Mouse (Mus musculus) liver, embryonic 15.5 days (tissue): ENCODE results near the gene Homer1. TPM values are rescaled to one million over a fixed set of nuclear protein-coding genes. Genes with fewer than 3 reads are reported as not detected.

Experiments used
- ATAC-seq: fragments of 200-750 bp; cut with Nextera tagmentation; 2 replicates; pipeline ENCODE4 v1.8.0; 2017; ENCODE audit warnings: moderate number of reproducible peaks, mild to moderate bottlenecking, moderate library complexity; ENCODE audit not compliant: insufficient read depth
- H3K27ac ChIP-seq: fragments of 300-500 bp; sonication (generic); replicated peaks from 2 replicates; pipeline ENCODE4 v1.5.1; 2015; ENCODE audit warnings: mild to moderate bottlenecking, inconsistent platforms
- H3K27me3 ChIP-seq: fragments of 300-500 bp; sonication (generic); 2 replicates; pipeline ENCODE4 v1.6.1; 2015; ENCODE audit warnings: mild to moderate bottlenecking, inconsistent platforms
- H3K36me3 ChIP-seq: fragments of 300-500 bp; sonication (generic); replicated peaks from 2 replicates; pipeline ENCODE4 v1.6.1; 2015; ENCODE audit warnings: moderate library complexity, mild to moderate bottlenecking, inconsistent platforms
- H3K4me1 ChIP-seq: fragments of 300-500 bp; sonication (generic); replicated peaks from 2 replicates; pipeline ENCODE4 v1.6.1; 2015; ENCODE audit warnings: inconsistent platforms
- H3K4me2 ChIP-seq: fragments of 300-500 bp; sonication (generic); 2 replicates; pipeline ENCODE4 v1.6.1; 2015; ENCODE audit warnings: moderate library complexity, mild to moderate bottlenecking, inconsistent platforms
- H3K4me3 ChIP-seq: fragments of 300-500 bp; sonication (generic); replicated peaks from 2 replicates; pipeline ENCODE4 v1.5.1; 2015; ENCODE audit warnings: mild to moderate bottlenecking, inconsistent platforms
- H3K9ac ChIP-seq: fragments of 300-500 bp; sonication (generic); 2 replicates; pipeline ENCODE4 v1.6.1; 2015; ENCODE audit warnings: moderate library complexity, mild to moderate bottlenecking, inconsistent platforms
- H3K9me3 ChIP-seq: fragments of 300-500 bp; sonication (generic); replicated peaks from 2 replicates; pipeline ENCODE4 v1.6.1; 2016; ENCODE audit warnings: inconsistent platforms
- WGBS: fragments of 180-500 bp; shearing (Covaris S2); methylation state at CpG from one replicate; pipeline ENCODE4 v1.1.7; 2015; ENCODE audit warnings: mixed read lengths; ENCODE audit not compliant: insufficient replicate concordance; 5-methylcytosine and 5-hydroxymethylcytosine counted together
- polyA plus RNA-seq: library from polyadenylated mRNA; unstranded; fragments of >200 nt; fragmentation: Nextera tagmentation; extraction: Ambion mirVana; gene quantifications from 2 replicates; pipeline ENCODE4 v1.2.1, GENCODE M21; 2015

Gene Homer1
- polyA plus RNA-seq, 1 experiment from 2014 or later: 2.4 TPM

GRCm38 (mm10) chr13:93305636-93306035, 6.2 kb downstream of the Homer1 start:
- peak overlapping the region; percentile 96 for H3K4me3 ChIP-seq
- no peaks in the 10 kb centered on the region for H3K9me3 ChIP-seq
- no peaks in the 10 kb centered on the region for H3K36me3 ChIP-seq
- H3K27ac ChIP-seq: no peak overlapping the region
- H3K9ac ChIP-seq: no peak overlapping the region; the same call in 1 of the 2 replicates
- 43% methylated on average over 7 of the region's 7 CpGs for WGBS
- ATAC-seq: no peak
- peaks cover 51% of the 10 kb centered on the region for H3K4me1 ChIP-seq
- peak overlapping the region; percentile 99 for H3K4me2 ChIP-seq
- no peaks in the 10 kb centered on the region for H3K27me3 ChIP-seq

- WGBS: 65% methylated on average over 3 of the region's 3 CpGs
- Histone ChIP-seq H3K4me1 (peaks cover 46% of the 10 kb centered on the region), H3K27me3 (no peaks in the 10 kb centered on the region), H3K27ac (no peak overlapping the region), H3K4me2 (0 out of 2 replicates have a peak overlapping the region, but pooled peaks have one; percentile 18), H3K36me3 (no peaks in the 10 kb centered on the region), H3K4me3 (no peak overlapping the region), H3K9me3 (no peaks in the 10 kb centered on the region), H3K9ac (no peak overlapping the region)
- no peak for ATAC-seq
Observed at GRCm38 (mm10) chr13:93306545-93306944, 7.1 kb downstream of the Homer1 start.

- Histone ChIP-seq H3K4me1 (peaks cover 37% of the 10 kb centered on the region), H3K36me3 (no peaks in the 10 kb centered on the region), H3K27ac (no peak overlapping the region), H3K27me3 (no peaks in the 10 kb centered on the region), H3K9me3 (no peaks in the 10 kb centered on the region), H3K4me3 (no peak overlapping the region), H3K9ac (no peak overlapping the region), H3K4me2 (no peak overlapping the region)
- ATAC-seq: no peak
- WGBS: 84% methylated on average over 7 of the region's 7 CpGs
Observed at GRCm38 (mm10) chr13:93307700-93308099, 8.3 kb downstream of the Homer1 start.

- no peak overlapping the region; the same call in 1 of the 2 replicates for H3K4me2 ChIP-seq
- peaks cover 33% of the 10 kb centered on the region for H3K4me1 ChIP-seq
- H3K36me3 ChIP-seq: no peaks in the 10 kb centered on the region
- 5% methylated on average over 1 of the region's 1 CpGs for WGBS
- H3K27me3 ChIP-seq: no peaks in the 10 kb centered on the region
- no peak overlapping the region for H3K27ac ChIP-seq
- H3K9ac ChIP-seq: no peak overlapping the region
- no peak overlapping the region for H3K4me3 ChIP-seq
- no peaks in the 10 kb centered on the region for H3K9me3 ChIP-seq
- no peak for ATAC-seq
Observed at GRCm38 (mm10) chr13:93309295-93309694, 9.9 kb downstream of the Homer1 start.

GRCm38 (mm10) chr13:93312518-93312917, 13.1 kb downstream of the Homer1 start:
- H3K9ac ChIP-seq: no peak overlapping the region
- no peak overlapping the region for H3K4me3 ChIP-seq
- H3K9me3 ChIP-seq: no peaks in the 10 kb centered on the region
- H3K27ac ChIP-seq: no peak overlapping the region
- no peak overlapping the region for H3K4me2 ChIP-seq
- no peaks in the 10 kb centered on the region for H3K36me3 ChIP-seq
- no peaks in the 10 kb centered on the region for H3K27me3 ChIP-seq
- ATAC-seq: no peak
- peaks cover 13% of the 10 kb centered on the region for H3K4me1 ChIP-seq

- no peak for ATAC-seq
Observed at GRCm38 (mm10) chr13:93314322-93314721, 14.9 kb downstream of the Homer1 start.

GRCm38 (mm10) chr13:93320089-93320488, 20.7 kb downstream of the Homer1 start:
- Histone ChIP-seq H3K4me1 (no peaks in the 10 kb centered on the region), H3K27me3 (no peaks in the 10 kb centered on the region), H3K27ac (no peak overlapping the region), H3K9me3 (no peaks in the 10 kb centered on the region), H3K36me3 (no peaks in the 10 kb centered on the region), H3K4me3 (no peak overlapping the region), H3K4me2 (no peak overlapping the region), H3K9ac (no peak overlapping the region)
- WGBS: 70% methylated on average over 5 of the region's 5 CpGs
- no peak for ATAC-seq

More at GRCm38 (mm10) chr13:93314322-93314721, 14.9 kb downstream of the Homer1 start:
- 74% methylated on average over 4 of the region's 4 CpGs for WGBS
- H3K27ac ChIP-seq: no peak overlapping the region
- H3K9me3 ChIP-seq: no peaks in the 10 kb centered on the region
- no peak overlapping the region for H3K9ac ChIP-seq
- no peak overlapping the region for H3K4me2 ChIP-seq
- H3K27me3 ChIP-seq: no peaks in the 10 kb centered on the region
- no peaks in the 10 kb centered on the region for H3K36me3 ChIP-seq
- H3K4me3 ChIP-seq: no peak overlapping the region
- H3K4me1 ChIP-seq: peaks cover 3% of the 10 kb centered on the region; the same call in 1 of the 2 replicates

GRCm38 (mm10) chr13:93326326-93326725, 26.9 kb downstream of the Homer1 start:
- no peaks in the 10 kb centered on the region for H3K4me1 ChIP-seq
- no peak for ATAC-seq

GRCm38 (mm10) chr13:93331721-93332120, 32.3 kb downstream of the Homer1 start:
- Histone ChIP-seq H3K9me3 (no peaks in the 10 kb centered on the region), H3K27ac (no peak overlapping the region), H3K9ac (no peak overlapping the region), H3K4me2 (0 out of 2 replicates have a peak overlapping the region, but pooled peaks have one; percentile 2), H3K27me3 (no peaks in the 10 kb centered on the region), H3K36me3 (no peaks in the 10 kb centered on the region), H3K4me1 (peaks cover 11% of the 10 kb centered on the region), H3K4me3 (no peak overlapping the region)
- peak; percentile 51; the same call in 1 of the 2 replicates for ATAC-seq
- 29% methylated on average over 2 of the region's 2 CpGs for WGBS

More at GRCm38 (mm10) chr13:93326326-93326725, 26.9 kb downstream of the Homer1 start:
- H3K27me3 ChIP-seq: no peaks in the 10 kb centered on the region
- no peak overlapping the region for H3K9ac ChIP-seq
- no peak overlapping the region for H3K27ac ChIP-seq
- H3K4me3 ChIP-seq: no peak overlapping the region
- H3K36me3 ChIP-seq: no peaks in the 10 kb centered on the region
- no peak overlapping the region for H3K4me2 ChIP-seq
- no peaks in the 10 kb centered on the region for H3K9me3 ChIP-seq
- 69% methylated on average over 3 of the region's 3 CpGs for WGBS

GRCm38 (mm10) chr13:93332491-93332890, 33.1 kb downstream of the Homer1 start:
- Histone ChIP-seq H3K4me1 (peaks cover 11% of the 10 kb centered on the region), H3K27me3 (no peaks in the 10 kb centered on the region), H3K9me3 (no peaks in the 10 kb centered on the region), H3K36me3 (no peaks in the 10 kb centered on the region), H3K4me3 (no peak overlapping the region), H3K27ac (no peak overlapping the region), H3K9ac (no peak overlapping the region), H3K4me2 (no peak overlapping the region)
- WGBS: 78% methylated on average over 13 of the region's 13 CpGs
- no peak for ATAC-seq

GRCm38 (mm10) chr13:93335337-93335736, 35.9 kb downstream of the Homer1 start:
- Histone ChIP-seq H3K4me1 (peaks cover 25% of the 10 kb centered on the region), H3K4me3 (no peak overlapping the region), H3K9ac (no peak overlapping the region), H3K4me2 (no peak overlapping the region), H3K9me3 (no peaks in the 10 kb centered on the region), H3K27ac (no peak overlapping the region), H3K36me3 (no peaks in the 10 kb centered on the region), H3K27me3 (no peaks in the 10 kb centered on the region)
- WGBS: 40% methylated on average over 3 of the region's 3 CpGs
- no peak for ATAC-seq

- Histone ChIP-seq H3K27ac (no peak overlapping the region), H3K27me3 (no peaks in the 10 kb centered on the region), H3K4me1 (peaks cover 24% of the 10 kb centered on the region), H3K4me2 (no peak overlapping the region), H3K9me3 (no peaks in the 10 kb centered on the region), H3K4me3 (no peak overlapping the region), H3K9ac (no peak overlapping the region), H3K36me3 (no peaks in the 10 kb centered on the region)
- 45% methylated on average over 5 of the region's 5 CpGs for WGBS
- no peak for ATAC-seq
Observed at GRCm38 (mm10) chr13:93338394-93338793, 39.0 kb downstream of the Homer1 start.
